Mouse (Mus musculus) myocyte (in vitro differentiated cells): ENCODE data around the gene Rab1a. TPM values are rescaled to one million over a fixed set of nuclear protein-coding genes. Genes with fewer than 3 reads are reported as not detected.
A peak's percentile ranks its signal among the peaks of the same experiment; 100 is the strongest.
"Not testable (repeated sequence)": the region's sequence is repeated elsewhere in the genome, so short reads cannot be mapped to it uniquely, and the experiment has no call there.

Source experiments
- H3K27me3 ChIP-seq: one replicate; pipeline ENCODE4 v1.6.1; 2011; ENCODE audit not compliant: control insufficient read depth, insufficient read depth, insufficient read length
- H3K36me3 ChIP-seq: one replicate; pipeline ENCODE4 v1.6.1; 2011; ENCODE audit not compliant: control insufficient read depth, insufficient read depth
- H3K4me2 ChIP-seq: one replicate; pipeline ENCODE4 v1.6.1; 2011; ENCODE audit warnings: low read depth, control low read depth
- H3K4me3 ChIP-seq: one replicate; pipeline ENCODE4 v1.5.1; 2011; ENCODE audit warnings: mild to moderate bottlenecking, control low read depth, moderate library complexity
- H3K79me2 ChIP-seq: one replicate; pipeline ENCODE4 v1.6.1; 2011; ENCODE audit not compliant: control insufficient read depth, insufficient read depth
- H3ac ChIP-seq: one replicate; pipeline ENCODE4 v1.6.1; 2011; ENCODE audit not compliant: control insufficient read depth, insufficient read length
- CEBPB ChIP-seq: IDR thresholded peaks from 2 replicates; pipeline ENCODE4 v1.6.1; 2011; ENCODE audit warnings: mild to moderate bottlenecking, moderate library complexity; ENCODE audit not compliant: poor library complexity, insufficient read depth, severe bottlenecking
- E2F4 ChIP-seq: IDR thresholded peaks from one replicate; pipeline ENCODE4 v1.6.1; 2011; ENCODE audit warnings: mild to moderate bottlenecking, control low read depth, moderate library complexity; ENCODE audit not compliant: insufficient read depth
- MAX ChIP-seq: IDR thresholded peaks from one replicate; pipeline ENCODE4 v1.6.1; 2011; ENCODE audit warnings: low read depth, mild to moderate bottlenecking, control low read depth
- MYOD1 ChIP-seq, 3 experiments: IDR thresholded peaks; one replicate each; pipeline ENCODE4 v1.6.1; 2011; ENCODE audit warnings: control low read depth in 2 of 3, low read depth in 2 of 3, mild to moderate bottlenecking in 2 of 3, moderate library complexity in 1 of 3; ENCODE audit not compliant: insufficient read length in 2 of 3, control insufficient read depth in 1 of 3
- MYOG ChIP-seq, 3 experiments: IDR thresholded peaks; one replicate each; pipeline ENCODE4 v1.6.1; 2011; ENCODE audit warnings: control low read depth in 2 of 3, low read depth in 2 of 3, mild to moderate bottlenecking in 2 of 3; ENCODE audit not compliant: insufficient read length in 2 of 3, control insufficient read depth in 1 of 3, insufficient read depth in 1 of 3
- POLR2A ChIP-seq: IDR thresholded peaks from one replicate; pipeline ENCODE4 v1.6.1; 2011; ENCODE audit warnings: low read depth, mild to moderate bottlenecking, control low read depth, moderate library complexity; ENCODE audit not compliant: insufficient read length
- POLR2AphosphoS2 ChIP-seq: IDR thresholded peaks from one replicate; pipeline ENCODE4 v1.6.1; 2011; ENCODE audit warnings: low read depth, control low read depth; ENCODE audit not compliant: insufficient read length
- REST ChIP-seq: IDR thresholded peaks from one replicate; pipeline ENCODE4 v1.6.1; 2011; ENCODE audit warnings: mild to moderate bottlenecking, control low read depth, moderate library complexity; ENCODE audit not compliant: insufficient read depth, insufficient read length
- SRF ChIP-seq: IDR thresholded peaks from one replicate; pipeline ENCODE4 v1.6.1; 2011; ENCODE audit warnings: low read depth; ENCODE audit not compliant: control insufficient read depth, insufficient read length
- TCF12 ChIP-seq: IDR thresholded peaks from one replicate; pipeline ENCODE4 v1.6.1; 2011; ENCODE audit warnings: mild to moderate bottlenecking, control low read depth; ENCODE audit not compliant: poor library complexity, insufficient read depth, severe bottlenecking
- TCF3 ChIP-seq: IDR thresholded peaks from one replicate; pipeline ENCODE4 v1.6.1; 2011; ENCODE audit warnings: low read depth, control low read depth; ENCODE audit not compliant: insufficient read length
- USF1 ChIP-seq: IDR thresholded peaks from one replicate; pipeline ENCODE4 v1.6.1; 2011; ENCODE audit warnings: low read depth, mild to moderate bottlenecking, control low read depth, moderate library complexity
- polyA plus RNA-seq: library from polyadenylated mRNA; unstranded; fragments of >200 nt; fragmentation: generic; extraction: Trizol; gene quantifications from one replicate; pipeline ENCODE4 v1.2.1, GENCODE M21; 2012; ENCODE audit warnings: missing spikeins

Gene Rab1a
- 107 TPM for polyA plus RNA-seq

DNA sequence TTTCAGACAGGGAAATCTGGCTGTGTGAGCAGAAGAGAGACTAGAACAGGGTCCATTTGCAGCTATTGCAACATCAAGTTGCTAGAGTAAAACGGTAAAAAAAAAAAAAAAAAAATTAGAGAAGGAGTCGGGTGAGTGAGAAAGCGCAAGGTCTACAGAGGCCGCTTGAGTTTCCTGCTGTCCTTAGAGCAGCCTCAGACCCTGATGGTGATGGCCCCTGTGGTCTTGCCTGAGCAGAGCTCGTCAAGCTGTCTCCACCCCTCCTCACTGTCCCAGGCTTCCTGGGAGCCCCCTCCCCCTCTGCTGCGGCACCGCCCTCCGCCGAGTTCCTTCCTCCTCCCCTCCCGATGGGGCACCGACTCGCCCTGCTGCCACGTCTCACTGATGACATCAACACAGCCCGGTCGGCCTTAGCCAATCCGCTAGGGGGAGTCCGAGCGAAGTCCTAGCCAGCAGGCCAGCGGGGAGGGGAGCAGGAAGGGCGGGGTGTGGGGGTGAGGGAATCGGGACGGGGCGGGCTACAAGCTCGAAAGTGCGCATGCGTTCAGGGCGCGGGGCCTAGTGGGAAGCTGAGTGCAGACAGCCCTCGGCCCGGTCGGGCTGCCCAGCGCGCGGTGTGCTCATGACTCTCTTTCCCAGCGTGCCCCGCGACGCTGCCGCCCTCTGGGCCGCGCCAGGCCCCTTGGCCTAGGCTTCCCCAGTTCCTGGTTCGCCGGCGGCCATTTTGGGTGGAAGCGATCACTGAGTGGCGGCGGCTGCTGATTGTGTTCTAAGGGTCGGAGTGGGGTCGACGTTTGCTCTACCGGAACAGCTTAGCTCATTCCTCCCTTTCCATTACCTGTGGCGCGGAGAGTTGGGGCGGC is at the start of gene Rab1a:
Rab1a (plus strand) TSS at position 720 of the 863 bp plus-strand sequence.
- peaks cover 42% of the 10 kb centered on the region for H3K79me2 ChIP-seq
- peak within 1 kb of the TSS; percentile 45 for H3ac ChIP-seq
- no peaks in the 10 kb centered on the region for H3K36me3 ChIP-seq
- H3K4me2 ChIP-seq = peak within 1 kb of the TSS; percentile 97
- TF ChIP-seq USF1 (no peak), POLR2AphosphoS2 (peak; percentile 99), TCF12 (no peak), MYOG (IDR thresholded peaks at IDR 0.05; ENCODE audit: control insufficient read depth in 1 of 3, insufficient read depth in 1 of 3, insufficient read length in 2 of 3, low read depth in 2 of 3) (peak in 2 of 3 experiments; percentile 22 to 29), TCF3 (no peak), POLR2A (peak; percentile 98), CEBPB (peak; percentile 75)
- no peaks in the 10 kb centered on the region for H3K27me3 ChIP-seq
- H3K4me3 ChIP-seq = peak within 1 kb of the TSS; percentile 84

DNA sequence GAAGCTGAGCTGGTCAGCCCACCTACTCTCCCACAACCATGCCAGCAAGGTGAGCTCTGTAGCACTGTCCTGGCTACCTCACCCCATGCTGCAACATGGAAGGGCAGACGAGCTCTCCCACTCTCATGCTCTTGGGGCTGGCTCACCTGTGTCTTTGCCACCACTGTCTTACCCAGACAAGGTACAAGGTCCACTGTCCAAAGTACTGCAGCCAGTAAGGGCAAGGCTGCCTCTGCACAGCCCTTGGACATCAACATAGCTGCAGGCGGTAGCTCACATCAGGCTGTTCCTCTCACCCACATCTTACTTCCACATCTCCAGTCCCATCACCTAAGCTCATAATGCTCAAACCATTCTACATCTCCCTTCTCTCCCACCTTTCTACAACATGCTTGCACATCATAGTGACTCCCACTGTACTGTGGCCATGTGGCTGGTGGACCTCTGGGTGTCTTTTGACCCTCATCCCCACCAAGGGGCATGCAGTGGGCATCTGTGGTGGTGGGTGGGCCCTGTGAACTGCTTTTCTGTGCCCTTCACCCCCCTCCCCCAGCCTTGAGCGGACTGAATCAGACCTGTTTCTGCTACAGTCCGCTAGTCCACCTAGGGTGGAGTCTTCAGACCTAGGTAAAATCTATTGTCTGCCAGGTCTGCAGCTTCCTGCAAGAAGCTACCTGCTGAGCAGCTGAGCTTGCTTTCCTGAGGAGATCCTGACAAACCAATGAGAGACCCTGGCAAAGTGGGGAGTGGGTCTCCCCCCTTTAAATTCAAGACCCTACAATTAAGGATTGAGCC is 48.9 kb upstream of the Rab1a start:
- no peak overlapping the region for H3ac ChIP-seq
- no peak overlapping the region for H3K4me3 ChIP-seq
- H3K27me3 ChIP-seq = peaks cover under 1% of the 10 kb centered on the region
- TF ChIP-seq POLR2AphosphoS2 (no peak), TCF3 (no peak), TCF12 (no peak), MAX (no peak), MYOD1 (IDR thresholded peaks at IDR 0.05; ENCODE audit: control insufficient read depth in 1 of 3, insufficient read length in 2 of 3, low read depth in 2 of 3) (no peak), USF1 (no peak), CEBPB (no peak), E2F4 (no peak), REST (no peak), MYOG (IDR thresholded peaks at IDR 0.05; ENCODE audit: control insufficient read depth in 1 of 3, insufficient read depth in 1 of 3, insufficient read length in 2 of 3, low read depth in 2 of 3) (no peak), POLR2A (no peak), SRF (no peak)
- H3K4me2 ChIP-seq = no peak overlapping the region
- H3K36me3 ChIP-seq = no peaks in the 10 kb centered on the region
- H3K79me2 ChIP-seq = no peaks in the 10 kb centered on the region

DNA sequence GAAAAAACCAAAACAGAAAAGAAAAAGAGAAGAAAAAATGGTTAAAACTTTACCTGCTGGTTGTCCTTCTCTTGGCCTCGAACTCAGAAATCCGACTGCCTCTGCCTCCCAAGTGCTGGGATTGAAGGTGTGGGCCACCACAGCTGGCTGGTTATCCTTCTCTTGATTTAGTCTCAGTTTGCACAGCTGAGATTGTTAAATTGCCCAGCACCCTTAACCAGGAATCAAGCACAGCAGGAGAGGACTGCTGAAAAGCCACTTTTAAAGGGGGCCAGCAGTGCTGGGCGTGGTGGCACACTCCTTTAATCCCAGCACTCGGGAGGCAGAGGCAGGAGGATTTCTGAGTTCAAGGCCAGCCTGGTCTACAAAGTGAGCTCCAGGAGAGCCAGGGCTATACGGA is 47.7 kb upstream of the Rab1a start:
- not testable (repeated sequence) for H3K4me3 ChIP-seq, H3ac ChIP-seq, H3K79me2 ChIP-seq, H3K27me3 ChIP-seq, H3K4me2 ChIP-seq, H3K36me3 ChIP-seq

DNA sequence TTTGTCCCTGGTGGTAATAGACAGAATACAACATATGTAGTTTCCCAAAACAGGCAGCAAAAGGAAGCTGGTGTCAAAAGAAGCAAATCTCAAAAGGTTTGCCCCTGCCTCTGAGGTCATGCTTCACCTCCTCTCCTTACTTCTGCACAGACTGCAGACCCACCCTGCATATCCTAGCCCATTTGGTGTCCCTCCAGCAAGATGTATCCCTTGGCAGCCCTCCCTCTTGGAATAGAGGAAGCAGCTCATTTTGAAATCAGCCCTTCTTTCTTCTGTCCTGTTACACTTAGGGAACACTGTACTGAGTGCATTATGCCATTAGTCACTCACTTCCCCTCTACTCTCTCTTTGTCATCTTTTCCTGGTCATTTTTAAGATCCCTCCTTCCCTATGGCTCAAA is 42.4 kb upstream of the Rab1a start:
- no peaks in the 10 kb centered on the region for H3K79me2 ChIP-seq
- H3K4me3 ChIP-seq = no peak overlapping the region
- no peaks in the 10 kb centered on the region for H3K36me3 ChIP-seq
- TF ChIP-seq TCF3 = no peak
- TF ChIP-seq TCF12 = no peak
- TF ChIP-seq MYOG (IDR thresholded peaks at IDR 0.05; ENCODE audit: control insufficient read depth in 1 of 3, insufficient read depth in 1 of 3, insufficient read length in 2 of 3, low read depth in 2 of 3) = no peak
- TF ChIP-seq USF1 = no peak
- no peak for TF ChIP-seq REST
- TF ChIP-seq POLR2A = no peak
- no peak for TF ChIP-seq MYOD1 (IDR thresholded peaks at IDR 0.05; ENCODE audit: control insufficient read depth in 1 of 3, insufficient read length in 2 of 3, low read depth in 2 of 3)
- no peak for TF ChIP-seq SRF
- no peak for TF ChIP-seq E2F4
- no peak for TF ChIP-seq POLR2AphosphoS2
- no peak overlapping the region for H3ac ChIP-seq
- H3K27me3 ChIP-seq = peaks cover 6% of the 10 kb centered on the region
- no peak overlapping the region for H3K4me2 ChIP-seq
